Mouse (Mus musculus) lung, adult 2 months (tissue): Measurements from ENCODE around the gene Cep290. TPM values are rescaled to one million over a fixed set of nuclear protein-coding genes. Genes with fewer than 3 reads are reported as not detected.
"Not testable (repeated sequence)": the region's sequence is repeated elsewhere in the genome, so short reads cannot be mapped to it uniquely, and the experiment has no call there.

Source experiments
- DNase-seq: peaks from one replicate; pipeline ENCODE4 v3.0.0; 2022
- H3K4me1 ChIP-seq: fragments of 200-500 bp; 2 replicates; pipeline ENCODE4 v1.6.1; 2011; ENCODE audit warnings: low read length; ENCODE audit not compliant: control insufficient read depth, insufficient read depth
- H3K4me3 ChIP-seq: fragments of 200-500 bp; replicated peaks from 2 replicates; pipeline ENCODE3; 2011; ENCODE audit warnings: low read depth, mild to moderate bottlenecking, control low read depth, low read length; ENCODE audit errors: extremely low read depth
- CTCF ChIP-seq: fragments of 200-500 bp; IDR thresholded peaks from 2 replicates; pipeline ENCODE4 v1.5.1; 2011; ENCODE audit warnings: mild to moderate bottlenecking, low read length, control low read depth; ENCODE audit not compliant: insufficient read depth
- POLR2A ChIP-seq: fragments of 200-500 bp; IDR thresholded peaks from 2 replicates; pipeline ENCODE4 v1.6.1; 2011; ENCODE audit warnings: low read depth, mild to moderate bottlenecking, control low read depth, low read length, borderline replicate concordance; ENCODE audit errors: extremely low read depth
- WGBS: fragments of 180-500 bp; shearing (Covaris S2); methylation state at CpG from one replicate; pipeline ENCODE4 v1.1.7; 2018; 5-methylcytosine and 5-hydroxymethylcytosine counted together
- polyA plus RNA-seq: library from polyadenylated mRNA; depleted of rRNA; stranded (reverse); fragments of >200 nt; gene quantifications from 2 replicates; pipeline ENCODE4 v1.2.3, GENCODE M21; 2012

The Cep290 gene
- polyA plus RNA-seq, 1 experiment: 0.82 TPM

- WGBS: 88% methylated on average over 9 of the region's 9 CpGs
- Histone ChIP-seq H3K4me3 (no peak overlapping the region), H3K4me1 (no peaks in the 10 kb centered on the region)
- DNase-seq: no peak
- TF ChIP-seq POLR2A (no peak), CTCF (no peak)
Observed at GRCm38 (mm10) chr10:100524499-100525390, 37.4 kb downstream of the Cep290 start.

GRCm38 (mm10) chr10:100556566-100557175 is 69.3 kb downstream of the Cep290 start:
- TF ChIP-seq POLR2A (no peak), CTCF (no peak)
- no peaks in the 10 kb centered on the region for H3K4me1 ChIP-seq
- H3K4me3 ChIP-seq: no peak overlapping the region
- 85% methylated on average over 3 of the region's 3 CpGs for WGBS
- no peak for DNase-seq

GRCm38 (mm10) chr10:100560194-100560883 is 73.0 kb downstream of the Cep290 start:
- not testable (repeated sequence) for H3K4me3 ChIP-seq, DNase-seq
- 91% methylated on average over 3 of the region's 3 CpGs for WGBS

GRCm38 (mm10) chr10:100564112-100564511 is 76.8 kb downstream of the Cep290 start:
- TF ChIP-seq CTCF (no peak), POLR2A (no peak)
- 83% methylated on average over 3 of the region's 3 CpGs for WGBS
- DNase-seq: no peak
- no peaks in the 10 kb centered on the region for H3K4me1 ChIP-seq
- H3K4me3 ChIP-seq: no peak overlapping the region

More at GRCm38 (mm10) chr10:100560194-100560883, 73.0 kb downstream of the Cep290 start:
- H3K4me1 ChIP-seq: not testable (repeated sequence)

- 72% methylated on average over 3 of the region's 3 CpGs for WGBS
- no peak for DNase-seq
- Histone ChIP-seq H3K4me3 (no peak overlapping the region), H3K4me1 (no peaks in the 10 kb centered on the region)
- TF ChIP-seq CTCF (no peak), POLR2A (no peak)
Observed at GRCm38 (mm10) chr10:100571707-100572106, 84.3 kb downstream of the Cep290 start.

GRCm38 (mm10) chr10:100574505-100575149 is 87.3 kb downstream of the Cep290 start:
- H3K4me1 ChIP-seq: no peaks in the 10 kb centered on the region
- no peak for DNase-seq
- no peak for TF ChIP-seq POLR2A
- no peak for TF ChIP-seq CTCF
- no peak overlapping the region for H3K4me3 ChIP-seq
- WGBS: 90% methylated on average over 7 of the region's 7 CpGs

- H3K4me1 ChIP-seq: no peaks in the 10 kb centered on the region
- WGBS: 90% methylated on average over 7 of the region's 7 CpGs
- H3K4me3 ChIP-seq: no peak overlapping the region
- no peak for DNase-seq
- TF ChIP-seq CTCF (no peak), POLR2A (no peak)
Observed at GRCm38 (mm10) chr10:100575294-100575693, 87.9 kb downstream of the Cep290 start.

- TF ChIP-seq POLR2A (no peak), CTCF (no peak)
- no peak for DNase-seq
- no peak overlapping the region for H3K4me3 ChIP-seq
- WGBS: 80% methylated on average over 3 of the region's 3 CpGs
- H3K4me1 ChIP-seq: peaks cover 3% of the 10 kb centered on the region; the same call in 1 of the 2 replicates
Observed at GRCm38 (mm10) chr10:100584178-100584577, 96.8 kb downstream of the Cep290 start.

- TF ChIP-seq CTCF: no peak
- TF ChIP-seq POLR2A: no peak
- Histone ChIP-seq H3K4me3 (peak overlapping the region; percentile 88), H3K4me1 (peaks cover 3% of the 10 kb centered on the region; the same call in 1 of the 2 replicates)
- WGBS: 33% methylated on average over 7 of the region's 7 CpGs
- no peak for DNase-seq
Observed at GRCm38 (mm10) chr10:100588524-100588923, 101.2 kb downstream of the Cep290 start.
